Comparison of ENCODE assay signal across 14 mouse cellular contexts in the genomic region with DNA sequence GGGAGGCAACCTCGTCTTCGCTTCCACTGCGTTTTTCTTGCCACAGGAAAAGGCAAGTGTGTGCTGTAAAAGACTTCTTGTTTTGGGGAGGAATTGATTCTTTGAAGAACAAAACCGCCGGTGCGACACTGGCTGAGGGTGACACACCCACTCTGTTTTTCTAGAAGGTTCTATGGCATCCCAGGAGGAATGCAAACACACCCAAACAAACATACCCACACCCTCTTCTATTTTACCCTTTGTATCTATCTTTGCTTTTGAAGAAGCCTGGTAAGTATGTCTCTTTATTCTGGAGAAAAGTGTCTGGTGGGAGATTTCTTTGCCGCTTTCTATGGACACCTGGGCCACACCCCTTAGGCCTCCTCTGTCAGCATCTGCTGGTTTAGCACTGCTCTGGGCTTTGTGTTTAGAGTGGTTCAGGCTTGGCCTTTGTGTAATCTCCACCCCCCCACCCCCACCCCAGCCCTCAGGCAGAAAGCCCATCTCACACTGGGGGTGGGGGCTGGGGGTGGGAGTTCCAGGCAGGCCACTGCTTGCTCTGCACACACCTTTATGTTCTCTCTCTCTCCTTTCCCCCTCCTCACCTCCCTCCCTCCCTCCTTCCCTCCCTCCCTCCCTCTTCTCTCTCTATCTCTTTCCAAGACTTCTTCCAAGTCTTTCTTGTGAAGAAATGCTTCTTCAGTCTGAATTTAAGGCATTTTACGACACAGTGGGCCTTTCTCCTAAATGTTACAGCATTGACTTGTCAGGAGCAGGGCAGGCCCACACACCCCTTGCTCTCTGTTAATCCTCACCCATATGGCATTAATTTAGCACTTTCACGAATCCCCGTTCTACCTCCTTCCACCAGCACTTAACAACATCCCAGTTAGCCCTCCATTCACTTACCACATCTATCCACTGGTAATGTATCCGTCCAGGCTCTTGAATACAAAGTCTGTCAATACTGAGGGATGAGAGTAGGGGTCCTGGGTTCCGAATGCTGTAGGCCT.
DNase-seq lines count a peak whose midpoint lies in the region; ATAC-seq and TF ChIP-seq lines count a peak whose summit lies in the region.
"Had no signal": no experiment of that assay in that cellular context is flagged by ENCODE, and none has a peak within 500 bp of the region (broad histone marks: within the 10 kb centered on the region; RNA-seq: fewer than 3 reads in every experiment).

No protein-coding gene starts in this region.

- no peak overlapping the region for H3K9ac ChIP-seq in hindbrain, embryonic 12.5 days
- H3K9ac ChIP-seq in hindbrain, postnatal 0 days (replicated peaks; ENCODE audit: low read length) = no peak overlapping the region
- H3K9ac ChIP-seq in ES-E14 (ENCODE audit: insufficient read depth, low read depth, low read length, poor library complexity, severe bottlenecking) = no peak overlapping the region
- H3K9ac ChIP-seq in embryonic facial prominence, embryonic 12.5 days = no peak overlapping the region
- H3K9ac ChIP-seq in limb, embryonic 14.5 days (ENCODE audit: low read depth, low read length, severe bottlenecking) = no peak overlapping the region
- no peak overlapping the region for H3K9ac ChIP-seq in intestine, embryonic 15.5 days
- H3K9ac ChIP-seq: heart, embryonic 12.5 days; hindbrain, embryonic 15.5 days had no signal

- ATAC-seq in hindbrain, embryonic 12.5 days (ENCODE audit: low FRiP score) = no peak
- no peak for ATAC-seq in hindbrain, postnatal 0 days
- peak; percentile 70; the same call in 1 of the 2 replicates for ATAC-seq in embryonic facial prominence, embryonic 12.5 days (ENCODE audit: insufficient number of reproducible peaks, insufficient read depth, low FRiP score, low TSS enrichment)
- ATAC-seq in limb, embryonic 14.5 days (ENCODE audit: low FRiP score, low read depth) = peak; percentile 67; the same call in 1 of the 2 replicates
- no peak for ATAC-seq in intestine, embryonic 15.5 days

- H3K4me2 ChIP-seq in hindbrain, embryonic 12.5 days (replicated peaks) = no peak overlapping the region
- no peak overlapping the region for H3K4me2 ChIP-seq in hindbrain, postnatal 0 days (ENCODE audit: low read depth, low read length)
- H3K4me2 ChIP-seq in embryonic facial prominence, embryonic 12.5 days (replicated peaks) = no peak overlapping the region
- H3K4me2 ChIP-seq in limb, embryonic 14.5 days (replicated peaks; ENCODE audit: low read depth, low read length, severe bottlenecking) = no peak overlapping the region
- no peak overlapping the region for H3K4me2 ChIP-seq in intestine, embryonic 15.5 days (replicated peaks)
- H3K4me2 ChIP-seq: heart, embryonic 12.5 days; hindbrain, embryonic 15.5 days had no signal

- H3K36me3 ChIP-seq in hindbrain, embryonic 12.5 days = no peaks in the 10 kb centered on the region
- no peaks in the 10 kb centered on the region for H3K36me3 ChIP-seq in hindbrain, postnatal 0 days (ENCODE audit: insufficient read depth, low read length)
- H3K36me3 ChIP-seq in ES-E14 (ENCODE audit: control insufficient read depth, insufficient read depth, low read length, poor library complexity, severe bottlenecking) = no peaks in the 10 kb centered on the region
- no peaks in the 10 kb centered on the region for H3K36me3 ChIP-seq in embryonic facial prominence, embryonic 12.5 days
- no peaks in the 10 kb centered on the region for H3K36me3 ChIP-seq in limb, embryonic 14.5 days (ENCODE audit: control insufficient read depth, insufficient read depth, low read length)
- no peaks in the 10 kb centered on the region for H3K36me3 ChIP-seq in intestine, embryonic 15.5 days
- H3K36me3 ChIP-seq: heart, embryonic 12.5 days; hindbrain, embryonic 15.5 days had no signal

- WGBS in hindbrain, embryonic 12.5 days = 69% methylated on average over 12 of the region's 12 CpGs
- 73% methylated on average over 12 of the region's 12 CpGs for WGBS in hindbrain, postnatal 0 days
- 45% methylated on average over 12 of the region's 12 CpGs for WGBS in embryonic facial prominence, embryonic 12.5 days
- WGBS in limb, embryonic 14.5 days = 41% methylated on average over 12 of the region's 12 CpGs
- 75% methylated on average over 12 of the region's 12 CpGs for WGBS in intestine, embryonic 15.5 days

- peaks cover 8% of the 10 kb centered on the region for H3K4me1 ChIP-seq in hindbrain, embryonic 12.5 days
- H3K4me1 ChIP-seq in hindbrain, postnatal 0 days (ENCODE audit: insufficient read depth, low read length) = no peaks in the 10 kb centered on the region
- peaks cover 8 to 14% of the 10 kb centered on the region in 2 experiments; a peak in 3 of 4 replicates for H3K4me1 ChIP-seq in ES-E14 (ENCODE audit: control insufficient read depth in 2 of 2, insufficient read depth in 2 of 2, low read length in 2 of 2, poor library complexity in 1 of 2)
- peaks cover 40% of the 10 kb centered on the region for H3K4me1 ChIP-seq in embryonic facial prominence, embryonic 12.5 days
- peaks cover 21% of the 10 kb centered on the region for H3K4me1 ChIP-seq in limb, embryonic 14.5 days (ENCODE audit: control insufficient read depth, insufficient read depth, low read length)
- 0 out of 2 replicates have a peak, but pooled peaks cover 3% of the 10 kb centered on the region for H3K4me1 ChIP-seq in intestine, embryonic 15.5 days (replicated peaks)

- DNase-seq in hindbrain, postnatal 0 days (ENCODE audit: low spot score) = no peak
- DNase-seq in ES-E14 (ENCODE audit: low read depth, low spot score) = peak; percentile 76
- DNase-seq in limb, embryonic 14.5 days (ENCODE audit: low spot score) = no peak
- no peak for DNase-seq in layer of hippocampus, postnatal 36 days
- no peak for DNase-seq in cerebellum, postnatal 14 days
- DNase-seq: adrenal gland, postnatal 36 days; cerebellum, adult 11 months; lung, adult 2 months; right cerebral cortex, adult 18-20 months had no signal

- no peak for TF ChIP-seq POLR2A in limb, embryonic 14.5 days (IDR thresholded peaks at IDR 0.05; ENCODE audit: borderline replicate concordance, extremely low read depth, insufficient read depth, insufficient read length)

- in situ Hi-C loops in ES-E14 (cut with MboI; ENCODE audit: low sequenced_read_pairs in 2 of 2, unreplicated experiment in 2 of 2) = no loop called here

- no peak for TF ChIP-seq CTCF in hindbrain, postnatal 0 days (IDR thresholded peaks at IDR 0.05; ENCODE audit: low read depth)

- no peaks in the 10 kb centered on the region for H3K27me3 ChIP-seq in hindbrain, embryonic 12.5 days
- no peaks in the 10 kb centered on the region for H3K27me3 ChIP-seq in hindbrain, postnatal 0 days (ENCODE audit: insufficient read depth, low read length)
- H3K27me3 ChIP-seq in embryonic facial prominence, embryonic 12.5 days = no peaks in the 10 kb centered on the region
- H3K27me3 ChIP-seq in limb, embryonic 14.5 days (ENCODE audit: control insufficient read depth, insufficient read depth, low read length) = no peaks in the 10 kb centered on the region
- no peaks in the 10 kb centered on the region for H3K27me3 ChIP-seq in intestine, embryonic 15.5 days (replicated peaks)
- H3K27me3 ChIP-seq: heart, embryonic 12.5 days; hindbrain, embryonic 15.5 days had no signal

- H3K27ac ChIP-seq in hindbrain, embryonic 12.5 days = 0 out of 2 replicates have a peak overlapping the region, but pooled peaks have one; percentile 17
- no peak overlapping the region for H3K27ac ChIP-seq in hindbrain, postnatal 0 days
- H3K27ac ChIP-seq in ES-E14 (ENCODE audit: insufficient read depth, low read depth, low read length, poor library complexity, severe bottlenecking) = peak overlapping the region; percentile 51
- H3K27ac ChIP-seq in embryonic facial prominence, embryonic 12.5 days = peak overlapping the region; percentile 79
- H3K27ac ChIP-seq in limb, embryonic 14.5 days (replicated peaks; ENCODE audit: low read depth, low read length) = peak overlapping the region; percentile 1
- no peak overlapping the region for H3K27ac ChIP-seq in intestine, embryonic 15.5 days
- H3K27ac ChIP-seq: hindbrain, embryonic 15.5 days had no signal

- H3K4me3 ChIP-seq in hindbrain, embryonic 12.5 days = no peak overlapping the region
- H3K4me3 ChIP-seq in hindbrain, postnatal 0 days (ENCODE audit: low read length) = no peak overlapping the region
- H3K4me3 ChIP-seq in ES-E14 (ENCODE audit: insufficient read depth in 1 of 2, low read depth in 1 of 2, low read length in 2 of 2, poor library complexity in 1 of 2, severe bottlenecking in 1 of 2) = no peak overlapping the region; a peak in 1 of 4 replicates
- H3K4me3 ChIP-seq in embryonic facial prominence, embryonic 12.5 days = no peak overlapping the region
- no peak overlapping the region for H3K4me3 ChIP-seq in limb, embryonic 14.5 days (replicated peaks; ENCODE audit: low read length)
- H3K4me3 ChIP-seq in intestine, embryonic 15.5 days (replicated peaks) = no peak overlapping the region
- H3K4me3 ChIP-seq: heart, embryonic 12.5 days; hindbrain, embryonic 15.5 days had no signal

- no peaks in the 10 kb centered on the region for H3K9me3 ChIP-seq in hindbrain, embryonic 12.5 days (replicated peaks)
- no peaks in the 10 kb centered on the region for H3K9me3 ChIP-seq in hindbrain, postnatal 0 days (ENCODE audit: low read length)
- no peaks in the 10 kb centered on the region for H3K9me3 ChIP-seq in ES-E14 (ENCODE audit: control insufficient read depth, insufficient read depth, low read depth, low read length)
- H3K9me3 ChIP-seq in embryonic facial prominence, embryonic 12.5 days = no peaks in the 10 kb centered on the region
- H3K9me3 ChIP-seq in limb, embryonic 14.5 days (ENCODE audit: control insufficient read depth, low read length) = no peaks in the 10 kb centered on the region
- no peaks in the 10 kb centered on the region for H3K9me3 ChIP-seq in intestine, embryonic 15.5 days
- H3K9me3 ChIP-seq: heart, embryonic 12.5 days; hindbrain, embryonic 15.5 days had no signal

TF ChIP-seq in ES-E14, 5 proteins besides CTCF, POLR2A, EP300 and RAD21:
- TF ChIP-seq MAFK (IDR thresholded peaks at IDR 0.05; ENCODE audit: insufficient read depth, low read depth, low read length) (no peak), ZC3H11A (IDR thresholded peaks at IDR 0.05; ENCODE audit: borderline replicate concordance, low read depth, low read length) (no peak), ZNF384 (IDR thresholded peaks at IDR 0.05; ENCODE audit: low read depth, low read length) (no peak), CHD2 (IDR thresholded peaks at IDR 0.05; ENCODE audit: low read depth, low read length) (no peak), HCFC1 (IDR thresholded peaks at IDR 0.05; ENCODE audit: borderline replicate concordance, insufficient read depth, low read length) (no peak)
TF ChIP-seq in ES-E14: peak in this region for 0.

Comparison
In these comparisons a context has a peak if more than half of its experiments do, and no peak if none do; other contexts are left out.
1. H3K27ac ChIP-seq: peak in hindbrain, embryonic 12.5 days (single experiment), ES-E14 (single experiment), embryonic facial prominence, embryonic 12.5 days (single experiment) and limb, embryonic 14.5 days (single experiment); none in hindbrain, postnatal 0 days (single experiment) and intestine, embryonic 15.5 days (single experiment).
2. ATAC-seq: peak in embryonic facial prominence, embryonic 12.5 days (single experiment) and limb, embryonic 14.5 days (single experiment); none in hindbrain, embryonic 12.5 days (single experiment), hindbrain, postnatal 0 days (single experiment) and intestine, embryonic 15.5 days (single experiment).